ENCODE assay signal across 8 mouse cellular contexts in genomic region chr13:59556670-59557069, GRCm38 (mm10). TPM values are rescaled to one million over a fixed set of nuclear protein-coding genes. Genes with fewer than 3 reads are reported as not detected.
DNase-seq lines count a peak whose midpoint lies in the region; ATAC-seq and TF ChIP-seq lines count a peak whose summit lies in the region.

No protein-coding gene starts in this region.

- H3K36me3 ChIP-seq in ES-E14 (ENCODE audit: control insufficient read depth, insufficient read depth, low read length, poor library complexity, severe bottlenecking), result no peaks in the 10 kb centered on the region
- no peaks in the 10 kb centered on the region for H3K36me3 ChIP-seq in forebrain, embryonic 12.5 days (replicated peaks)
- no peaks in the 10 kb centered on the region; the same call in 1 of the 2 replicates for H3K36me3 ChIP-seq in heart, postnatal 0 days (replicated peaks; ENCODE audit: control insufficient read depth, insufficient read depth, low read length)

- no peak overlapping the region for H3K27ac ChIP-seq in ES-E14 (ENCODE audit: insufficient read depth, low read depth, low read length, poor library complexity, severe bottlenecking)
- peak overlapping the region; percentile 81 for H3K27ac ChIP-seq in forebrain, embryonic 12.5 days
- H3K27ac ChIP-seq in heart, postnatal 0 days (ENCODE audit: low read depth), result peak overlapping the region; percentile 79

- H3K9me3 ChIP-seq in ES-E14 (ENCODE audit: control insufficient read depth, insufficient read depth, low read depth, low read length), result no peaks in the 10 kb centered on the region
- no peaks in the 10 kb centered on the region for H3K9me3 ChIP-seq in forebrain, embryonic 12.5 days
- H3K9me3 ChIP-seq in heart, postnatal 0 days (replicated peaks; ENCODE audit: control insufficient read depth, low read length), result no peaks in the 10 kb centered on the region

- in situ Hi-C loops in ES-E14 (cut with MboI; ENCODE audit: low sequenced_read_pairs in 2 of 2, unreplicated experiment in 2 of 2), result no loop called here

- peaks cover 8% of the 10 kb centered on the region; the same call in 1 of the 2 replicates for H3K27me3 ChIP-seq in forebrain, embryonic 12.5 days
- no peaks in the 10 kb centered on the region for H3K27me3 ChIP-seq in heart, postnatal 0 days (ENCODE audit: control insufficient read depth, insufficient read depth, low read length)

- DNase-seq in ES-E14 (ENCODE audit: low read depth, low spot score), result peak; percentile 22
- peak; percentile 45 for DNase-seq in c-Kit-positive CD71-positive TER-119-positive erythroid progenitor cells, embryonic 14.5 days (ENCODE audit: low spot score)
- DNase-seq in heart, postnatal 0 days (ENCODE audit: low spot score), result peak; percentile 25
- DNase-seq in kidney, postnatal 25 days, result peak; percentile 54 to 85
- DNase-seq in lung, postnatal 14 days, result peak; percentile 58
- DNase-seq in ovary, postnatal 14 days (ENCODE audit: low spot score), result peak; percentile 20
- DNase-seq in thymus, postnatal 25 days, result peak; percentile 60

- no peak for TF ChIP-seq EP300 in heart, postnatal 0 days (IDR thresholded peaks at IDR 0.05; ENCODE audit: low read depth)

- peak overlapping the region; percentile 89 to 91 for H3K4me3 ChIP-seq in ES-E14 (ENCODE audit: insufficient read depth in 1 of 2, low read depth in 1 of 2, low read length in 2 of 2, poor library complexity in 1 of 2, severe bottlenecking in 1 of 2)
- H3K4me3 ChIP-seq in forebrain, embryonic 12.5 days (replicated peaks), result peak overlapping the region; percentile 75
- peak overlapping the region; percentile 96 for H3K4me3 ChIP-seq in heart, postnatal 0 days (ENCODE audit: low read depth, low read length)

- peak overlapping the region; percentile 70 for H3K9ac ChIP-seq in ES-E14 (ENCODE audit: insufficient read depth, low read depth, low read length, poor library complexity, severe bottlenecking)
- peak overlapping the region; percentile 88 for H3K9ac ChIP-seq in forebrain, embryonic 12.5 days
- peak overlapping the region; percentile 85 for H3K9ac ChIP-seq in heart, postnatal 0 days (replicated peaks; ENCODE audit: low read depth, low read length)

- no peak for TF ChIP-seq CTCF in heart, postnatal 0 days (IDR thresholded peaks at IDR 0.05; ENCODE audit: low read depth)

- H3K4me2 ChIP-seq in forebrain, embryonic 12.5 days, result peak overlapping the region; percentile 85
- peak overlapping the region; percentile 83 for H3K4me2 ChIP-seq in heart, postnatal 0 days (ENCODE audit: low read depth, low read length)

- peak; percentile 75 for ATAC-seq in forebrain, embryonic 12.5 days (ENCODE audit: low FRiP score)
- ATAC-seq in heart, postnatal 0 days (ENCODE audit: insufficient read depth, low read depth), result peak; percentile 83

- H3K4me1 ChIP-seq in ES-E14 (ENCODE audit: control insufficient read depth in 2 of 2, insufficient read depth in 2 of 2, low read length in 2 of 2, poor library complexity in 1 of 2), result peaks cover 0 to 5% of the 10 kb centered on the region in 2 experiments; a peak in 1 of 4 replicates
- peaks cover 25% of the 10 kb centered on the region for H3K4me1 ChIP-seq in forebrain, embryonic 12.5 days
- H3K4me1 ChIP-seq in heart, postnatal 0 days (ENCODE audit: control insufficient read depth, insufficient read depth), result peaks cover 9% of the 10 kb centered on the region

- WGBS in forebrain, embryonic 12.5 days, result under 1% methylated on average over 36 of the region's 45 CpGs
- WGBS in heart, postnatal 0 days, result under 1% methylated on average over 41 of the region's 45 CpGs

TF ChIP-seq in ES-E14, 5 proteins besides CTCF, POLR2A, EP300 and RAD21:
- TF ChIP-seq HCFC1 (IDR thresholded peaks at IDR 0.05; ENCODE audit: borderline replicate concordance, insufficient read depth, low read length) (no peak; the same call in 1 of the 2 replicates), ZC3H11A (IDR thresholded peaks at IDR 0.05; ENCODE audit: borderline replicate concordance, low read depth, low read length) (no peak), ZNF384 (IDR thresholded peaks at IDR 0.05; ENCODE audit: low read depth, low read length) (no peak), MAFK (IDR thresholded peaks at IDR 0.05; ENCODE audit: insufficient read depth, low read depth, low read length) (no peak), CHD2 (IDR thresholded peaks at IDR 0.05; ENCODE audit: low read depth, low read length) (no peak)

RNA-seq across cellular contexts. Expression of gene Agtpbp1, which starts 28.4 kb away (rescaled TPM):
- total RNA-seq in ES-E14 (2012; rRNA removed), result 25.0 and 32.1 TPM in 2 replicates
- polyA plus RNA-seq in forebrain, embryonic 12.5 days (2016; fragmentation: Nextera tagmentation; extraction: Ambion mirVana), result 24.5 and 28.2 TPM in 2 replicates
- total RNA-seq in heart, postnatal 0 days (2014; rRNA removed; ENCODE audit: low replicate concordance), result 21.6 and 21.7 TPM in 2 replicates
- polyA plus RNA-seq in heart, postnatal 0 days (2015; fragmentation: Nextera tagmentation; extraction: Ambion mirVana), result 10.4 and 12.4 TPM in 2 replicates

RNA-seq across cellular contexts. Expression of gene Naa35, which starts 28.4 kb away (rescaled TPM):
- 75.4 and 79.1 TPM in 2 replicates for total RNA-seq in ES-E14 (2012; rRNA removed)
- 151 and 157 TPM in 2 replicates for polyA plus RNA-seq in forebrain, embryonic 12.5 days (2016; fragmentation: Nextera tagmentation; extraction: Ambion mirVana)
- total RNA-seq in heart, postnatal 0 days (2014; rRNA removed; ENCODE audit: low replicate concordance), result 31.3 and 83.1 TPM in 2 replicates
- 70.0 and 72.5 TPM in 2 replicates for polyA plus RNA-seq in heart, postnatal 0 days (2015; fragmentation: Nextera tagmentation; extraction: Ambion mirVana)
